In genomic region chr13:83721563-83721962, GRCm38 (mm10) we compare ENCODE assay signal across 10 mouse cellular contexts.
DNase-seq lines count a peak whose midpoint lies in the region; TF ChIP-seq lines count a peak whose summit lies in the region.
"Had no signal": no experiment of that assay in that cellular context is flagged by ENCODE, and none has a peak within 500 bp of the region (broad histone marks: within the 10 kb centered on the region; RNA-seq: fewer than 3 reads in every experiment).

No protein-coding gene starts in this region.

- peak overlapping the region; percentile 10 for H3ac ChIP-seq in C2C12 (ENCODE audit: control insufficient read depth, insufficient read length, low read depth)

- under 1% methylated on average over 14 of the region's 14 CpGs for WGBS in embryonic facial prominence, embryonic 10.5 days

- H3K79me2 ChIP-seq in C2C12 (ENCODE audit: control insufficient read depth, insufficient read depth): no peaks in the 10 kb centered on the region

- H3K9me3 ChIP-seq in E14TG2a.4 (ENCODE audit: low read length): no peaks in the 10 kb centered on the region
- H3K9me3 ChIP-seq in embryonic facial prominence, embryonic 10.5 days: no peaks in the 10 kb centered on the region

- H3K4me1 ChIP-seq in E14TG2a.4 (replicated peaks; ENCODE audit: low read depth, low read length): peaks cover 23% of the 10 kb centered on the region
- peaks cover 11% of the 10 kb centered on the region for H3K4me1 ChIP-seq in embryonic facial prominence, embryonic 10.5 days

- TF ChIP-seq CTCF in C2C12 (IDR thresholded peaks at IDR 0.05; ENCODE audit: control insufficient read depth, insufficient read depth, insufficient read length): no peak
- TF ChIP-seq CTCF in E14TG2a.4 (conservative IDR thresholded peaks at IDR 0.05; ENCODE audit: low read length): no peak

- H3K4me3 ChIP-seq in C2C12 (ENCODE audit: insufficient read depth, poor library complexity, severe bottlenecking): peak overlapping the region; percentile 2
- H3K4me3 ChIP-seq in E14TG2a.4 (replicated peaks; ENCODE audit: low read length): peak overlapping the region; percentile 68
- H3K4me3 ChIP-seq in embryonic facial prominence, embryonic 10.5 days: peak overlapping the region; percentile 54
- H3K4me3 ChIP-seq: heart, adult 2 months had no signal

- peak overlapping the region; percentile 73 for H3K27ac ChIP-seq in embryonic facial prominence, embryonic 10.5 days (replicated peaks)
- H3K27ac ChIP-seq: heart, adult 2 months; liver, embryonic 14.5 days had no signal

- H3K79me3 ChIP-seq in C2C12 (ENCODE audit: low read depth): no peaks in the 10 kb centered on the region

- peak; percentile 53 for DNase-seq in embryonic facial prominence, embryonic 10.5 days (ENCODE audit: low spot score)
- DNase-seq in layer of hippocampus, postnatal 14 days (ENCODE audit: low spot score in 2 of 2): peak; percentile 54 to 58
- DNase-seq in yolk sac, embryonic 10.5 days (ENCODE audit: low spot score): no peak
- DNase-seq in testis, postnatal 10 days (ENCODE audit: low spot score): no peak
- DNase-seq in c-Kit-positive CD71-positive TER-119-positive erythroid progenitor cells, embryonic 14.5 days (ENCODE audit: low spot score): no peak
- DNase-seq: adrenal gland, postnatal 36 days; heart, adult 2 months had no signal

- H3K27me3 ChIP-seq in C2C12 (ENCODE audit: control insufficient read depth, insufficient read depth, insufficient read length) (peaks cover 3% of the 10 kb centered on the region), E14TG2a.4 (ENCODE audit: insufficient read depth, low read length) (peaks cover 93% of the 10 kb centered on the region)
- H3K27me3 ChIP-seq in embryonic facial prominence, embryonic 10.5 days (replicated peaks; ENCODE audit: low read depth, poor library complexity, severe bottlenecking): peaks cover 100% of the 10 kb centered on the region

- H3K36me3 ChIP-seq in C2C12 (ENCODE audit: control insufficient read depth, insufficient read depth): no peaks in the 10 kb centered on the region
- H3K36me3 ChIP-seq in E14TG2a.4 (ENCODE audit: insufficient read depth, low read length): no peaks in the 10 kb centered on the region
- H3K36me3 ChIP-seq in embryonic facial prominence, embryonic 10.5 days (replicated peaks): no peaks in the 10 kb centered on the region

TF ChIP-seq in C2C12, 6 proteins besides CTCF, POLR2A, EP300 and RAD21:
- no peak for TF ChIP-seq MYOD1 (IDR thresholded peaks at IDR 0.05; ENCODE audit: control insufficient read depth, insufficient read length, low read depth)
- TF ChIP-seq MYOG (IDR thresholded peaks at IDR 0.05; ENCODE audit: control insufficient read depth, extremely low read depth, insufficient read length): no peak
- TF ChIP-seq MAX (IDR thresholded peaks at IDR 0.05): no peak
- no peak for TF ChIP-seq CEBPB (IDR thresholded peaks at IDR 0.05; ENCODE audit: low read depth)
- TF ChIP-seq USF1 (IDR thresholded peaks at IDR 0.05; ENCODE audit: low read depth): no peak

Comparison
In these comparisons a context has a peak if more than half of its experiments do, and no peak if none do; other contexts are left out.
1. H3K4me3 ChIP-seq: peak in every context shown above with its lines; median percentile 68 in E14TG2a.4; 54 in embryonic facial prominence, embryonic 10.5 days; 2 in C2C12.
2. DNase-seq: peak in embryonic facial prominence, embryonic 10.5 days (single experiment) and layer of hippocampus, postnatal 14 days (2 of 2); none in yolk sac, embryonic 10.5 days (single experiment), testis, postnatal 10 days (single experiment) and c-Kit-positive CD71-positive TER-119-positive erythroid progenitor cells, embryonic 14.5 days (single experiment).